Mouse (Mus musculus): ENCODE measurements around the gene Frmd6. TPM values are rescaled to one million over a fixed set of nuclear protein-coding genes. Genes with fewer than 3 reads are reported as not detected.

Frmd6 gene
- polyA plus RNA-seq, 1 experiment from 2014 or later, result 9.3 TPM

DNA sequence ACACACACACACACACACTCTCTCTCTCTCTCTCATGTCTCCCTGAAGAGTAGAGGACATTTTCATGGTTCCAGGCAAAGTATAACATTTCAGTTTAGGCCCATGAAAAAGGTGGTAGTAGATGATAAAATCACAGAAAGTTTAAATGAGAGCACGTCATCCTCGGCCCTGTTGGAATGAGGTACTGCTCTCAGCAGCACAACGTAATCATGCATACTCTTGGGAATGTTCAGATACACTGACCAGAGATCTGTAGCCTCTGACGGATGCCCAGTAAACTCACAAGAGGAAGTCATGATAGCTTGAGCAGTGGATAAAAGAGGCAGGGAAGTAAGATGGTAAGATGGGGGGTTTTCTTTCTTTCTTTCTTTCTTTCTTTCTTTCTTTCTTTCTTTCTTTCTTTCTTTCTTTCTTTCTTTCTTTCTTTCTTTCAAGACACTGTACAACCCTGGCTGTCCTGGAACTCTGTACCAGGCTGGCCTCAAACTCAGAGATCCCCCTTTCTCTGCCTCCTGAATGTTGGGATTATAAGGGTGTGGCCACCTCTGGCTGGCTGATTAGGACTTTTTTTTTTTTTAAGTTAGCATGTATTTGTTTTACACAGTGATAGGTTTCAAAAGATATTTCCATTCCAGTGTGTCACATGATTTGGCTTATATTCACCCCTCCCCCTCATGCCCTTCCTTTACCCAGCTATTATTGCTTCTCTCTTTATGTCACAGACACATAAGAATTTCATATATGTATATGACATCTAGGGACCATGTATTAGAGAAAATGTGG lies 7.1 kb downstream of the Frmd6 start:
- H3K9me3 ChIP-seq (replicated peaks), result no peaks in the 10 kb centered on the region
- ATAC-seq (ENCODE audit: low FRiP score), result no peak
- no peak overlapping the region for H3K4me3 ChIP-seq (replicated peaks)
- H3K4me1 ChIP-seq, result peaks cover 33% of the 10 kb centered on the region
- H3K9ac ChIP-seq (replicated peaks), result no peak overlapping the region
- 73% methylated on average over 4 of the region's 4 CpGs for WGBS
- H3K36me3 ChIP-seq, result no peaks in the 10 kb centered on the region
- no peaks in the 10 kb centered on the region for H3K27me3 ChIP-seq (replicated peaks)
- no peak overlapping the region for H3K4me2 ChIP-seq
- H3K27ac ChIP-seq (replicated peaks), result no peak overlapping the region

DNA sequence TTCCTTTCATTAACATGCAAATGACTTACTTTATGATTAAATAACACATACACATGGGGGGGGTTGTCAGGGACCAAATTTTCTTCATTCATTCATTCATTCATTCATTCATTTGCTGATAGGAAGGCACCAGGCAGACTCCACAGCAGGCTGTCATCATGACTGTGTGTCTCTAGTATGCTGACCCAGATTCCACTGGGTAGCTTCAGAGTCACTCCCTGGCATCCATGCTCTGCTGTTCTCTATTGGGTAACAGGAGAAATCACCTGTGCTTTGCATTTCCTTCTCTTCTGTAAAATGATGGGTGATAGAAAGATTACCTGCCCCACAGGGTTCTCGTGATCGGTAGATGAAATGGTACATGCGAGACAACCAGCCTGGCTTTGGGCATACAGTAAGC lies 7.7 kb downstream of the Frmd6 start:
- peaks cover 30% of the 10 kb centered on the region for H3K4me1 ChIP-seq
- H3K27ac ChIP-seq (replicated peaks), result no peak overlapping the region
- H3K36me3 ChIP-seq, result no peaks in the 10 kb centered on the region
- ATAC-seq (ENCODE audit: low FRiP score), result no peak
- H3K4me3 ChIP-seq (replicated peaks), result no peak overlapping the region
- WGBS, result 91% methylated on average over 3 of the region's 3 CpGs
- H3K9ac ChIP-seq (replicated peaks), result no peak overlapping the region
- no peaks in the 10 kb centered on the region for H3K9me3 ChIP-seq (replicated peaks)
- H3K27me3 ChIP-seq (replicated peaks), result no peaks in the 10 kb centered on the region
- H3K4me2 ChIP-seq, result no peak overlapping the region

- 68% methylated on average over 4 of the region's 4 CpGs for WGBS
- no peaks in the 10 kb centered on the region for H3K27me3 ChIP-seq (replicated peaks)
- ATAC-seq (ENCODE audit: low FRiP score), result no peak
- H3K9me3 ChIP-seq (replicated peaks), result no peaks in the 10 kb centered on the region
- no peak overlapping the region for H3K4me3 ChIP-seq (replicated peaks)
- H3K4me2 ChIP-seq, result no peak overlapping the region
- H3K9ac ChIP-seq (replicated peaks), result no peak overlapping the region
- no peaks in the 10 kb centered on the region for H3K36me3 ChIP-seq
- no peak overlapping the region for H3K27ac ChIP-seq (replicated peaks)
- peaks cover 26% of the 10 kb centered on the region for H3K4me1 ChIP-seq
These were observed 8.7 kb downstream of the Frmd6 start for GRCm38 (mm10) chr12:70834043-70834442.

GRCm38 (mm10) chr12:70835004-70835403 lies 9.7 kb downstream of the Frmd6 start:
- Histone ChIP-seq H3K36me3 (no peaks in the 10 kb centered on the region), H3K9me3 (replicated peaks) (no peaks in the 10 kb centered on the region), H3K9ac (replicated peaks) (no peak overlapping the region), H3K27ac (replicated peaks) (no peak overlapping the region), H3K4me1 (peaks cover 18% of the 10 kb centered on the region), H3K27me3 (replicated peaks) (no peaks in the 10 kb centered on the region), H3K4me2 (no peak overlapping the region), H3K4me3 (replicated peaks) (no peak overlapping the region)
- ATAC-seq (ENCODE audit: low FRiP score), result no peak
- WGBS, result 79% methylated on average over 5 of the region's 5 CpGs

- 78% methylated on average over 12 of the region's 12 CpGs for WGBS
- no peaks in the 10 kb centered on the region for H3K36me3 ChIP-seq
- H3K9me3 ChIP-seq (replicated peaks), result no peaks in the 10 kb centered on the region
- H3K4me3 ChIP-seq (replicated peaks), result no peak overlapping the region
- peaks cover 11% of the 10 kb centered on the region for H3K4me1 ChIP-seq
- no peak for ATAC-seq (ENCODE audit: low FRiP score)
- H3K4me2 ChIP-seq, result no peak overlapping the region
- H3K27ac ChIP-seq (replicated peaks), result no peak overlapping the region
- H3K27me3 ChIP-seq (replicated peaks), result no peaks in the 10 kb centered on the region
- H3K9ac ChIP-seq (replicated peaks), result no peak overlapping the region
These were observed 12.5 kb downstream of the Frmd6 start for GRCm38 (mm10) chr12:70837792-70838321.

DNA sequence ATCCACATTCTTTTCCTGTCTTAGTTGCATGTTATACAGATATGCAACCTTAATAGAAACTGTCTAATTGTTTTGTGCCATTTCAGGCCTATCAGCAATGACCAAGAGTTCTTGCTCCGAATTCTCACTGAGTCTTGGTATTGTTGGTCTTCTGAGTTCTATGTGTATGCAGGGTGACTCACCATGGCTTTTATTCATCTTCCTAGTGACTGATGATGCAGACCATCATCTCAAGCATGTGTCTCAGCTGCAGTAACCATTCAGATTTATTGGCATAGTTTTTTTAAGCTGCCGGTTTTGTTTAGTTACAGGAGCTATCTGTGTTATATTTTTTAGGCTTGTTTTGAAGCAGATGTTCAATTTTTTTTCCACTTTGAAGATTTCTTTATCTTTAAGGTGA lies 20.1 kb downstream of the Frmd6 start:
- no peak overlapping the region for H3K9ac ChIP-seq (replicated peaks)
- 86% methylated on average over 2 of the region's 2 CpGs for WGBS
- no peaks in the 10 kb centered on the region for H3K27me3 ChIP-seq (replicated peaks)
- H3K4me1 ChIP-seq, result peaks cover 7% of the 10 kb centered on the region
- no peak overlapping the region for H3K4me3 ChIP-seq (replicated peaks)
- no peak for ATAC-seq (ENCODE audit: low FRiP score)
- no peak overlapping the region for H3K4me2 ChIP-seq
- no peaks in the 10 kb centered on the region for H3K9me3 ChIP-seq (replicated peaks)
- H3K27ac ChIP-seq (replicated peaks), result no peak overlapping the region
- H3K36me3 ChIP-seq, result no peaks in the 10 kb centered on the region

- Histone ChIP-seq H3K4me1 (peaks cover 11% of the 10 kb centered on the region), H3K27ac (replicated peaks) (no peak overlapping the region), H3K4me2 (no peak overlapping the region), H3K36me3 (no peaks in the 10 kb centered on the region), H3K4me3 (replicated peaks) (no peak overlapping the region), H3K9me3 (replicated peaks) (no peaks in the 10 kb centered on the region), H3K27me3 (replicated peaks) (no peaks in the 10 kb centered on the region), H3K9ac (replicated peaks) (no peak overlapping the region)
- no peak for ATAC-seq (ENCODE audit: low FRiP score)
- WGBS, result 92% methylated on average over 9 of the region's 9 CpGs
These were observed 23.7 kb downstream of the Frmd6 start for GRCm38 (mm10) chr12:70849024-70849423.

- Histone ChIP-seq H3K4me1 (peaks cover 11% of the 10 kb centered on the region), H3K9ac (replicated peaks) (no peak overlapping the region), H3K4me3 (replicated peaks) (no peak overlapping the region), H3K4me2 (no peak overlapping the region), H3K27ac (replicated peaks) (no peak overlapping the region), H3K9me3 (replicated peaks) (no peaks in the 10 kb centered on the region), H3K36me3 (no peaks in the 10 kb centered on the region), H3K27me3 (replicated peaks) (no peaks in the 10 kb centered on the region)
- 63% methylated on average over 11 of the region's 11 CpGs for WGBS
- ATAC-seq (ENCODE audit: low FRiP score), result no peak
These were observed 24.4 kb downstream of the Frmd6 start for GRCm38 (mm10) chr12:70849517-70850291.

- Histone ChIP-seq H3K9me3 (replicated peaks) (no peaks in the 10 kb centered on the region), H3K27me3 (replicated peaks) (no peaks in the 10 kb centered on the region), H3K4me3 (replicated peaks) (no peak overlapping the region), H3K4me2 (no peak overlapping the region), H3K4me1 (peaks cover 11% of the 10 kb centered on the region), H3K36me3 (no peaks in the 10 kb centered on the region), H3K27ac (replicated peaks) (peak overlapping the region; percentile 24; the same call in 1 of the 2 replicates), H3K9ac (replicated peaks) (no peak overlapping the region)
- WGBS, result 50% methylated on average over 7 of the region's 7 CpGs
- no peak for ATAC-seq (ENCODE audit: low FRiP score)
These were observed 26.1 kb downstream of the Frmd6 start for GRCm38 (mm10) chr12:70851342-70851960.

GRCm38 (mm10) chr12:70853026-70853425 lies 27.7 kb downstream of the Frmd6 start:
- Histone ChIP-seq H3K27ac (replicated peaks) (no peak overlapping the region), H3K4me2 (no peak overlapping the region), H3K4me1 (peaks cover 11% of the 10 kb centered on the region), H3K36me3 (no peaks in the 10 kb centered on the region), H3K9ac (replicated peaks) (no peak overlapping the region), H3K27me3 (replicated peaks) (no peaks in the 10 kb centered on the region), H3K9me3 (replicated peaks) (no peaks in the 10 kb centered on the region), H3K4me3 (replicated peaks) (no peak overlapping the region)
- no peak for ATAC-seq (ENCODE audit: low FRiP score)
- WGBS, result 47% methylated on average over 6 of the region's 6 CpGs

DNA sequence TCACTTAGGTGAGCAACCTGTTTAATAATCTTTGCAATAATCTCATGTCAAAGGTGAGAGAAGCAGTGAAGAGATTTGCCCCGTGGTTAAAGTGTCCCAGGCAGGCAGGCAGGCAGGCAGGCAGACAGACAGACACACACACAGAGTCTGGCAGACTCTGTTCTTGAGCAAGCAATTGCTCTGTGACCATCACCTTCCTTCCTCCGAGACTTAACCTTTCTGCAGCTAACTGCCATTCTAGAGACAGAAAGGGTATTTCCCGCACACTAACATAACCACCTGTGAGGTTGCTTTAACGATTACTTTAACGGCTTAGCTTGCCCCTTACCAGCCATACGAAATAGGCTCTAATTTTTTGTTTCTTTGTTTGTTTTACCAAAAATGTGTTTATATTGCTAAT lies 30.4 kb downstream of the Frmd6 start:
- no peak for ATAC-seq (ENCODE audit: low FRiP score)
- WGBS, result 77% methylated on average over 6 of the region's 6 CpGs
- H3K4me3 ChIP-seq (replicated peaks), result no peak overlapping the region
- H3K27me3 ChIP-seq (replicated peaks), result no peaks in the 10 kb centered on the region
- H3K36me3 ChIP-seq, result no peaks in the 10 kb centered on the region
- no peak overlapping the region for H3K4me2 ChIP-seq
- H3K27ac ChIP-seq (replicated peaks), result no peak overlapping the region
- H3K9me3 ChIP-seq (replicated peaks), result no peaks in the 10 kb centered on the region
- H3K9ac ChIP-seq (replicated peaks), result no peak overlapping the region
- 0 out of 2 replicates have a peak, but pooled peaks cover 3% of the 10 kb centered on the region for H3K4me1 ChIP-seq
